Comparison of ENCODE assay signal across 21 mouse cellular contexts in the genomic region with DNA sequence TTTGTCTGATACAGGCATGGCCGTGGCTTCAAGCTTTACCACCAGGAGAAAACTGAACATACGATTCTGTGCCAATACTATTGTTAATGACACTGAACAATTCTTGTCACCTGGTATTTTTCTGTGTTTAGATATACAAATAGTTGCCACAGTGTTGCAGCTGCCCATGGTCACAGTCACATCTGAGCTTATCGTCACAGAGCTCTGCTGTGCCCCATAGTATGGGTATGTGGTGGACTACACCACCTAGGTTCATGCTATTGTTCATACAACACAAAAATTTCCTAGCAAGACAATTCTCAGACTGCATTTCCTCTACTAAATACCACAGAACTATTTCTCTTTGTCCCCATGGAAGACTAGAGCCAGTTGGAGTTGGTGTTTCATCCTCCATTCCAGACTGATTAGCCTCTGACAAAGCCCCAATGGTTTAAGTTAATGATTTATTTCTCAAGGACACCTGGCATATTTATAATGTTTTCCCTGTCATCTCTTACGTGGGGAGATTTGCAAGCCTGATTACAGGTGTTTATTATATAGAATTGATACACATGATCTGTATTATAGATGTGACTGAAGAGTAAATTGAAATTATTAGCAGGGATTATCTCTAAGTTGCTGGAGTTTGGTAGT.
"Had no signal": no experiment of that assay in that cellular context is flagged by ENCODE, and none has a peak within 500 bp of the region (broad histone marks: within the 10 kb centered on the region; RNA-seq: fewer than 3 reads in every experiment).

No protein-coding gene starts in this region.

- H3K36me3 ChIP-seq: heart, embryonic 15.5 days had no signal

- ATAC-seq: forebrain, postnatal 0 days; hindbrain, embryonic 16.5 days; liver, embryonic 12.5 days had no signal

- H3K9ac ChIP-seq: forebrain, postnatal 0 days; heart, embryonic 13.5 days; heart, embryonic 15.5 days; hindbrain, embryonic 14.5 days; limb, embryonic 12.5 days; liver, embryonic 12.5 days had no signal

- H3K4me2 ChIP-seq: heart, embryonic 11.5 days; heart, embryonic 13.5 days; heart, embryonic 15.5 days; hindbrain, embryonic 14.5 days; limb, embryonic 12.5 days; liver, embryonic 12.5 days had no signal

- H3K4me3 ChIP-seq: heart, adult 2 months; heart, embryonic 13.5 days; heart, embryonic 15.5 days; layer of hippocampus, adult 2 months; left cerebral cortex, adult 2 months; limb, embryonic 10.5 days; limb, embryonic 12.5 days; liver, embryonic 12.5 days had no signal

- H3K9me3 ChIP-seq: heart, embryonic 13.5 days; heart, embryonic 15.5 days; limb, embryonic 10.5 days; limb, embryonic 12.5 days; liver, embryonic 12.5 days had no signal

- H3K27me3 ChIP-seq: heart, embryonic 13.5 days; heart, embryonic 15.5 days; limb, embryonic 12.5 days; liver, embryonic 12.5 days had no signal

- DNase-seq: forebrain, postnatal 0 days; gastrocnemius, postnatal 14 days; gastrocnemius, postnatal 36 days; heart, adult 2 months; heart, postnatal 14 days; heart, postnatal 36 days; kidney, adult 18-20 months; kidney, adult 8-10 months; kidney, postnatal 10 days; kidney, postnatal 25 days; kidney, postnatal 4 days had no signal

- H3K27ac ChIP-seq: heart, adult 2 months; heart, embryonic 13.5 days; heart, embryonic 15.5 days; hindbrain, embryonic 14.5 days; layer of hippocampus, adult 2 months; left cerebral cortex, adult 2 months; limb, embryonic 10.5 days; limb, embryonic 12.5 days; liver, embryonic 12.5 days had no signal

- H3K4me1 ChIP-seq: limb, embryonic 10.5 days; limb, embryonic 12.5 days; liver, embryonic 12.5 days had no signal
